Mouse (Mus musculus): ENCODE data around the gene Cldn9. TPM values are rescaled to one million over a fixed set of nuclear protein-coding genes. Genes with fewer than 3 reads are reported as not detected.

Cldn9 gene
- total and polyA plus RNA-seq, 3 experiments = not detected

DNA sequence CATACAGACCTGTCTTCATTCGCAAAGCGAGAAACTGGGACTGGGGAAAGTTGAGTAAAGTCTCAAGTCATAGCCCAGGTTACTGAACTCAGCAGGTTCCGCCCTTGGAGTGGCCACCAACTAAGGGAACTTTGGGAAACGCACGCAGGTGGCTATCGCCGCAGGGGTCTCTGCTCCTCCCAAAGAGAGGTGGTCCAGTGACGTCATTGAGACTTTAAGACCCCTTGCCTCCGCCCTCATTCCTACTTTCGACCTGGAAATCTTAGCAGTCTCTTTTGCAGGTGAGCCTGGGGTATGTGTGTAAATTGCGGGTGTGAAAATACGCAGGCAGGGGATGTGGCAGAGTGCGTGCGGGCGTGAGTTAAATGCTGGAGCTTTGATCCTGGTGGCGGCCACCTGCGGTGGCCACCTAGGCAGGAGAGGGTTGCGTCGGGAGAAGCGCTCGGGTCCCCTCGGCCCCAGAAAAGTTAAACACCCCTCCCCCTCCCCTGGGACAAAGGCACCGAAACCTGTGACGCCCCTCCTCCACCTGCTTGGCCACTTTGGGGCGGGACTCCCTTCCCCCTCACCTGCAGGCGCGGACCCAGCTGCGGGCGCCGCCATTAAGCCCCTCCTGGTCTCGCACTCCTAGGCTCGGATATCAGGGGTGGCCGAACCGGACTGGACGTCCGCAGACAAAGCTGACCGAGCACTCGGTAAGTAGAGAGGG, 4.5 kb downstream of the Cldn9 start, which contains the start of gene Cldn6:
Gene Cldn6, plus strand, starts transcription at position 123 of the 709 bp plus-strand sequence.
- H3K4me3 ChIP-seq = no peak within 1 kb of the TSS
- H3K27me3 ChIP-seq (ENCODE audit: control insufficient read depth, insufficient read depth, low read length) = peaks cover 9% of the 10 kb centered on the region
- H3K4me1 ChIP-seq (ENCODE audit: control insufficient read depth, insufficient read depth, low read length) = peaks cover 2% of the 10 kb centered on the region; the same call in 1 of the 2 replicates
- DNase-seq = peak in 1 of 2 experiments; percentile 15
- no peaks in the 10 kb centered on the region for H3K79me2 ChIP-seq (replicated peaks; ENCODE audit: control insufficient read depth, insufficient read depth, low read length)
- 8% methylated on average over 38 of the region's 38 CpGs for WGBS
- H3K9ac ChIP-seq (ENCODE audit: low read depth, low read length) = no peak within 1 kb of the TSS
- intact Hi-C loops (cut with DNase I) = no loop called here
- no peak within 1 kb of the TSS for H3K27ac ChIP-seq
- no peaks in the 10 kb centered on the region for H3K36me3 ChIP-seq (ENCODE audit: control insufficient read depth, insufficient read depth, low read length)
- TF ChIP-seq POLR2A (IDR thresholded peaks at IDR 0.05; ENCODE audit: insufficient read depth, low read depth, low read length) (no peak), EP300 (IDR thresholded peaks at IDR 0.05; ENCODE audit: insufficient read depth, low read depth, low read length) (no peak), CTCF (IDR thresholded peaks at IDR 0.05) (no peak)

DNA sequence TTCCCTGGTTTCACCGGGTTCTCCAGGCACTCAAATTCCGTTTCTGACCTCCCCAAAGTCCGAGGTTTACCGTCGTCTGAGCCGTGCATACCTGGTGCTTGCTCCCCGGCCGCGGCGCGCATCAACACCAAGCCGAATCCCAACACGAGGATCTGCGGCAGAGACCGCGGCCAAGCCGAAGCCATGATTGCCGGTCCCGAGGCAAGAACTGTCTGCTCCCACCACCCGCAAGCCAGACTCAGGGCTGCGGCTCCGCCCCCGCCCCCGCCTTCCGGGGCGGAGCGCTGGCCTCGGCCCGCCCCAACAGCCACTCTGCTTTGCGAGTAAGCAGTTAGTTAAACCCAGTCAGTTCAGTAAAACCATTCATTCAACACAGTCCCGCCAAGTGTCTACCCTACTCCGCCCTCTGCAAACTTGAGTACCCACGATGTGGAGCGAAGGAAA, 6.6 kb downstream of the Cldn9 start, which contains the start of gene Tnfrsf12a:
Gene Tnfrsf12a, minus strand, starts transcription at position 233 of the 444 bp plus-strand sequence.
- peak; percentile 93 for DNase-seq
- intact Hi-C loops (cut with DNase I) = no loop called here
- Histone ChIP-seq H3K27me3 (ENCODE audit: control insufficient read depth, insufficient read depth, low read length) (peaks cover 6% of the 10 kb centered on the region), H3K9ac (ENCODE audit: low read depth, low read length) (peak within 1 kb of the TSS; percentile 69), H3K36me3 (ENCODE audit: control insufficient read depth, insufficient read depth, low read length) (no peaks in the 10 kb centered on the region), H3K27ac (peak within 1 kb of the TSS; percentile 93), H3K4me3 (peak within 1 kb of the TSS; percentile 67), H3K79me2 (replicated peaks; ENCODE audit: control insufficient read depth, insufficient read depth, low read length) (no peaks in the 10 kb centered on the region), H3K4me1 (ENCODE audit: control insufficient read depth, insufficient read depth, low read length) (peaks cover 2% of the 10 kb centered on the region)
- TF ChIP-seq CTCF (IDR thresholded peaks at IDR 0.05) (no peak), EP300 (IDR thresholded peaks at IDR 0.05; ENCODE audit: insufficient read depth, low read depth, low read length) (peak; percentile 70; the same call in 1 of the 2 replicates), POLR2A (IDR thresholded peaks at IDR 0.05; ENCODE audit: insufficient read depth, low read depth, low read length) (peak; percentile 97)
- WGBS = under 1% methylated on average over 34 of the region's 34 CpGs

DNA sequence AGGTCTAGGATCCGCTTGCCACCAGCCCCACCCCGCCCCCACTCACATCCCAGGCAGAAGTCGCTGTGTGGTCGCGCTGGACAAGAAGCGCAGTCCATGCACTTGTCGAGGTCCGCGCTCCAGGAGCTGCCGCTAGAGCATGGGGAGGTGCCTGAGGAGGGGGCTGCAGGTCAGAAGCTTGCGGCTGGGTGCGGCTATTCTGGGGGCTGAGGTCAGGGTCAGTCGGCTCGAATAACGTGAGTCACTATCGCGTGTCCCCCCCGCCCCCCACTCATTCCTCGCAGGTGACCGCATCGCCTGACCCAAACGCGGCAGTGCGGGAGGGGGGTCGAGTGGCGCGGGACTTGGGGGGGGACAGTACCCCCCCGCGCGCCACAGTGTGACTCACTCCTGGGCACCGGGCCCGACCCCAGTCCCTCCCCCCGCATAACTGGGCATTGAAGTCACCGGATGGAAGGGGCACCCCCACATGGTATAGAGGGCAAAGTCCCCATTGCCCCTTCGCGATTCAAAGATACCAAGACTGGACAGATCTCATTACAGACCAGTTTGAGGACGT, 7.3 kb downstream of the Cldn9 start:
- Histone ChIP-seq H3K4me3 (peak overlapping the region; percentile 67), H3K27me3 (ENCODE audit: control insufficient read depth, insufficient read depth, low read length) (peaks cover 6% of the 10 kb centered on the region), H3K27ac (peak overlapping the region; percentile 93), H3K79me2 (replicated peaks; ENCODE audit: control insufficient read depth, insufficient read depth, low read length) (no peaks in the 10 kb centered on the region), H3K4me1 (ENCODE audit: control insufficient read depth, insufficient read depth, low read length) (peaks cover 2% of the 10 kb centered on the region), H3K9ac (ENCODE audit: low read depth, low read length) (peak overlapping the region; percentile 69), H3K36me3 (ENCODE audit: control insufficient read depth, insufficient read depth, low read length) (no peaks in the 10 kb centered on the region)
- TF ChIP-seq CTCF (IDR thresholded peaks at IDR 0.05) (no peak), EP300 (IDR thresholded peaks at IDR 0.05; ENCODE audit: insufficient read depth, low read depth, low read length) (0 out of 2 replicates have a peak, but pooled peaks have one; percentile 5)
- under 1% methylated on average over 37 of the region's 37 CpGs for WGBS
- peak; percentile 75 to 79 for DNase-seq
- intact Hi-C loops (cut with DNase I) = no loop called here

DNA sequence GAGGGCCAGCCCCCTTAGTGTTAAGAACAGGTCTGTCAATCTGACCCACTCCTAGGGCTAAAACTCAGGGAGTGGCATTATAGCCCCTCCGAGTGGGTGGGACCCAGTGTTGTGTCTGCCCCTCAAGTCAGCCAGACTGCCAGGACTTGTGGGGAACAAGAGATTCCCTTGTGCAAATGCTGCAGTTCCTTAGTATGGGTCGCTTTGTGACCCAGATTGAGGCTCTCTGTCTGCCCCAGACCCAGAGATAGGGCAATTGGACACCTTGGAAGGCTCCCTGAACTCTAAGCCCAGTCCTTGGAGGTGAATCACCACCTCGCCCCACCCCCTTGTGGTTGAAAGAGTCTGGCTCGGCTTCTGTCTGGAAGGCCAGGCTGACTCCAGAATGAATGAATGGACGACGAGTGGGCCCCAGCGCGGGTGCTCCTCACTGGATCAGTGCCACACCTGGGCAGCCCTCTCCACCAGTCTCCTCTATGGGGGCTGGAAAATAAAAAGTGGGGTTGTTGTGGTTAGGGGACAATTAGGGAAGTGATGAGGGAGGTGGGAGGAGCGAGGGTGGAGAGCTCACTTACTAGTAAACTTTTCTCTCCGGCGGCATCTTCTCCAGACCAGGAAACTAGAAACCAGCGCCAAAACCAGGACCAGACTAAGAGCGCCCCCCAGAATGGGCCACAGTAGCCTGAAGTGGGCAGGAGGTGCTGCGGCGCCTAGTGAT, 8.1 kb downstream of the Cldn9 start:
- intact Hi-C loops (cut with DNase I) = no loop called here
- Histone ChIP-seq H3K9ac (ENCODE audit: low read depth, low read length) (peak overlapping the region; percentile 69), H3K79me2 (replicated peaks; ENCODE audit: control insufficient read depth, insufficient read depth, low read length) (no peaks in the 10 kb centered on the region), H3K36me3 (ENCODE audit: control insufficient read depth, insufficient read depth, low read length) (no peaks in the 10 kb centered on the region), H3K4me1 (ENCODE audit: control insufficient read depth, insufficient read depth, low read length) (peaks cover 2% of the 10 kb centered on the region), H3K4me3 (peak overlapping the region; percentile 67), H3K27me3 (ENCODE audit: control insufficient read depth, insufficient read depth, low read length) (peaks cover 6% of the 10 kb centered on the region), H3K27ac (peak overlapping the region; percentile 93)
- DNase-seq = peak; percentile 69 to 71
- 16% methylated on average over 15 of the region's 15 CpGs for WGBS
- TF ChIP-seq CTCF (IDR thresholded peaks at IDR 0.05) = peak; percentile 45
- no peak for TF ChIP-seq EP300 (IDR thresholded peaks at IDR 0.05; ENCODE audit: insufficient read depth, low read depth, low read length)

DNA sequence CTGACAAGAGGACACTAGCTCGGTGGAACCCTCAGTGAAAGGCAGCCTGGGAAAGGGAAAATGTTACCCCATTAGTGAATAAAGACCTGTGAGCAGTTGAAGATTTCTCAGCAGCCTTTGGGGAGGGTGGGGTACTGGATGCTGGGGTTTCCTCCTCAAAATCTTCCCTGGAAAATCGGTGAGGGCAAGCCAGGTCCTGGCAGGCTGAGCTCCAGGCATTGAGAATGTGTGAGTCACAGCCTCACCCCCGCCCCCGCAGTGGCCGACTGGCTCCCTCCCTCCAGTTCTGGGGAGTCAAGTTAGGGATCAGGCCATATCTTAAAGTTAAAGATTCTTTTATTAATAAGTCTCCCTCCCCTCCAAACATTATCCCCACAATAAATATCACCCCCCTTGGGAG, 8.7 kb downstream of the Cldn9 start:
- peaks cover 6% of the 10 kb centered on the region for H3K27me3 ChIP-seq (ENCODE audit: control insufficient read depth, insufficient read depth, low read length)
- H3K4me3 ChIP-seq = peak overlapping the region; percentile 67
- TF ChIP-seq CTCF (IDR thresholded peaks at IDR 0.05) (no peak), POLR2A (IDR thresholded peaks at IDR 0.05; ENCODE audit: insufficient read depth, low read depth, low read length) (no peak), EP300 (IDR thresholded peaks at IDR 0.05; ENCODE audit: insufficient read depth, low read depth, low read length) (no peak)
- H3K4me1 ChIP-seq (ENCODE audit: control insufficient read depth, insufficient read depth, low read length) = peaks cover 2% of the 10 kb centered on the region
- 16% methylated on average over 5 of the region's 5 CpGs for WGBS
- H3K27ac ChIP-seq = peak overlapping the region; percentile 93
- H3K9ac ChIP-seq (ENCODE audit: low read depth, low read length) = peak overlapping the region; percentile 25; the same call in 1 of the 2 replicates
- H3K36me3 ChIP-seq (ENCODE audit: control insufficient read depth, insufficient read depth, low read length) = no peaks in the 10 kb centered on the region
- intact Hi-C loops (cut with DNase I) = no loop called here
- peak; percentile 69 to 80 for DNase-seq
- no peaks in the 10 kb centered on the region for H3K79me2 ChIP-seq (replicated peaks; ENCODE audit: control insufficient read depth, insufficient read depth, low read length)

Measured in heart, adult 2 months (tissue).